Mouse (Mus musculus): Measurements from ENCODE around the gene Lsamp.

DNA sequence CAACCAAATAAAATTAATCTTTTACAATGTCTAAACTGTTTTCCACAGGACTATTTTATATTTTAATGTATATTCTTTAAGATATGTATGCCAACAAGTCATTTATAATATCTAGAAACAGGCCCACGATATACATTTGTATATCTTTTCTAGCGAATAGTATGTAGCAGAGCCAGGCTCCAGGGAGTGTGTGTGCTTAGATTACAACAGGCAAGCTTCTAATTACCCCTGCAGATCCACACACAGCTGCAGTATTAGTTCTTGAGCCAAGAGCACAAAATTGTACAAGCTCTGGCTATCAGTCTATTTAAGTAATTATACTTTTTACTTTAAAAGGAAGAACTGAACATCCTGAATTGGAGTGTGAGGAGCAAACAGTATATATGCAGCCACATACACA, 210.7 kb downstream of the Lsamp start:
- TF ChIP-seq CTCF (IDR thresholded peaks at IDR 0.05; ENCODE audit: control insufficient read depth, insufficient read depth, insufficient replicate concordance, low read depth, low read length) (no peak), POLR2A (IDR thresholded peaks at IDR 0.05; ENCODE audit: control insufficient read depth, low read depth, low read length) (no peak)
